8 mouse cellular contexts compared by ENCODE assay signal in the genomic region with DNA sequence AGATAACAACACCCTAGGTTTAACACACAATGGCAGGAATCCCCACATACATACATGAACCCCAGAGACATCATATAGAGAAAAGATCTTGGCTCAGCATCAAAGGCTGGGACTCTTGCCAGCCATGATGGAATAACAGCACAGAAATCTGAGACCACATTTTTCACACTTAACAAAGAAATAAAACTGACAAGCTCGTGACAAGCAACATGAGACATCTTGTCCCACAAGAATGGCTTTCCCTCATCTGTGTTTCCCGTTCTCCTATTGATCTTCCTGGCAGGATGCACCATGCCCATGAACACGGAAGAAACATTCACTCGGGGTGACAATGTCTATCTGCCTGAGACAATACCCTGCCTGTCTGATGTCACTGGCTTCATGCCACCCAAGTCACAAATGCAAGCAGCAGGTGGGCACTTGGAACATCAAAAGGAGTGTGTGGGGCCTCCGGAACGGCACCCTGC.
DNase-seq lines count a peak whose midpoint lies in the region; ATAC-seq and TF ChIP-seq lines count a peak whose summit lies in the region.

No protein-coding gene starts in this region.

- TF ChIP-seq CTCF in kidney, postnatal 0 days (IDR thresholded peaks at IDR 0.05; ENCODE audit: low read depth): no peak
- no peak for TF ChIP-seq CTCF in kidney, adult 2 months (conservative IDR thresholded peaks at IDR 0.05; ENCODE audit: insufficient read depth, insufficient read length, low read depth, low read length)
- TF ChIP-seq CTCF in cortical plate, adult 2 months (IDR thresholded peaks at IDR 0.05; ENCODE audit: extremely low read depth, insufficient read depth, low read length): no peak

- peaks cover 15% of the 10 kb centered on the region for H3K4me1 ChIP-seq in kidney, postnatal 0 days (replicated peaks; ENCODE audit: insufficient read depth, low read length)
- H3K4me1 ChIP-seq in kidney, adult 2 months (ENCODE audit: control insufficient read depth, insufficient read depth, low read length): no peaks in the 10 kb centered on the region
- H3K4me1 ChIP-seq in cortical plate, adult 2 months (ENCODE audit: control insufficient read depth, insufficient read depth, low read length): peaks cover 7% of the 10 kb centered on the region
- H3K4me1 ChIP-seq in hindbrain, embryonic 11.5 days (replicated peaks; ENCODE audit: control insufficient read depth, insufficient read depth, low read length): peaks cover 11% of the 10 kb centered on the region
- H3K4me1 ChIP-seq in midbrain, embryonic 15.5 days: peaks cover 34% of the 10 kb centered on the region

- WGBS in kidney, postnatal 0 days: 17% methylated on average over 6 of the region's 6 CpGs
- 65% methylated on average over 6 of the region's 6 CpGs for WGBS in kidney, adult 2 months
- 7% methylated on average over 6 of the region's 6 CpGs for WGBS in hindbrain, embryonic 11.5 days
- WGBS in midbrain, embryonic 15.5 days: 5% methylated on average over 6 of the region's 6 CpGs

- peak; percentile 76 for DNase-seq in kidney, postnatal 0 days (ENCODE audit: low spot score)
- DNase-seq in kidney, adult 2 months: no peak
- peak; percentile 42 for DNase-seq in hindbrain, embryonic 11.5 days (ENCODE audit: low spot score)
- no peak for DNase-seq in gastrocnemius, postnatal 14 days
- no peak for DNase-seq in thymus, postnatal 36 days

- no peak for ATAC-seq in kidney, postnatal 0 days (replicated peaks; ENCODE audit: low FRiP score, low read depth)
- ATAC-seq in hindbrain, embryonic 11.5 days (ENCODE audit: low FRiP score): no peak
- ATAC-seq in midbrain, embryonic 15.5 days (replicated peaks): peak; percentile 34; the same call in 1 of the 2 replicates
- no peak for ATAC-seq in frontal cortex, adult (ENCODE audit: low TSS enrichment)

- intact Hi-C loops in gastrocnemius, postnatal 14 days (cut with DNase I; ENCODE audit: low total_unique reads): no loop called here

- no peaks in the 10 kb centered on the region for H3K36me3 ChIP-seq in kidney, postnatal 0 days (ENCODE audit: insufficient read depth, low read length)
- H3K36me3 ChIP-seq in kidney, adult 2 months (ENCODE audit: control insufficient read depth, insufficient read depth, low read length): no peaks in the 10 kb centered on the region
- H3K36me3 ChIP-seq in hindbrain, embryonic 11.5 days (ENCODE audit: control insufficient read depth, insufficient read depth, low read length): no peaks in the 10 kb centered on the region
- no peaks in the 10 kb centered on the region for H3K36me3 ChIP-seq in midbrain, embryonic 15.5 days (replicated peaks)

- H3K9ac ChIP-seq in kidney, postnatal 0 days (ENCODE audit: low read depth, low read length): no peak overlapping the region
- no peak overlapping the region for H3K9ac ChIP-seq in hindbrain, embryonic 11.5 days (ENCODE audit: low read depth, low read length)
- no peak overlapping the region for H3K9ac ChIP-seq in midbrain, embryonic 15.5 days

- H3K9me3 ChIP-seq in kidney, postnatal 0 days (replicated peaks; ENCODE audit: low read length): no peaks in the 10 kb centered on the region
- H3K9me3 ChIP-seq in hindbrain, embryonic 11.5 days (ENCODE audit: control insufficient read depth, low read length): no peaks in the 10 kb centered on the region
- no peaks in the 10 kb centered on the region for H3K9me3 ChIP-seq in midbrain, embryonic 15.5 days

- H3K4me2 ChIP-seq in kidney, postnatal 0 days (ENCODE audit: low read length): no peak overlapping the region
- H3K4me2 ChIP-seq in hindbrain, embryonic 11.5 days (replicated peaks; ENCODE audit: low read depth, low read length): no peak overlapping the region
- peak overlapping the region; percentile 4; the same call in 1 of the 2 replicates for H3K4me2 ChIP-seq in midbrain, embryonic 15.5 days

- no peaks in the 10 kb centered on the region for H3K27me3 ChIP-seq in kidney, postnatal 0 days (ENCODE audit: insufficient read depth, low read length)
- no peaks in the 10 kb centered on the region for H3K27me3 ChIP-seq in kidney, adult 2 months (replicated peaks; ENCODE audit: control insufficient read depth, insufficient read depth, low read length)
- H3K27me3 ChIP-seq in hindbrain, embryonic 11.5 days (ENCODE audit: control insufficient read depth, insufficient read depth, low read length): no peaks in the 10 kb centered on the region
- H3K27me3 ChIP-seq in midbrain, embryonic 15.5 days (replicated peaks): no peaks in the 10 kb centered on the region

- no peak overlapping the region for H3K27ac ChIP-seq in kidney, postnatal 0 days
- no peak overlapping the region for H3K27ac ChIP-seq in kidney, adult 2 months (ENCODE audit: insufficient read depth, low read depth, low read length)
- H3K27ac ChIP-seq in cortical plate, adult 2 months (ENCODE audit: insufficient read depth, low read length): peak overlapping the region; percentile 27
- peak overlapping the region; percentile 81 for H3K27ac ChIP-seq in hindbrain, embryonic 11.5 days (ENCODE audit: low read depth, low read length)
- H3K27ac ChIP-seq in midbrain, embryonic 15.5 days: peak overlapping the region; percentile 82

- TF ChIP-seq POLR2A in kidney, adult 2 months (IDR thresholded peaks at IDR 0.05; ENCODE audit: low read depth, low read length): no peak
- TF ChIP-seq POLR2A in cortical plate, adult 2 months (IDR thresholded peaks at IDR 0.05; ENCODE audit: extremely low read depth, insufficient read depth, low read length): no peak

- H3K4me3 ChIP-seq in kidney, postnatal 0 days (replicated peaks; ENCODE audit: low read depth, low read length): no peak overlapping the region
- no peak overlapping the region for H3K4me3 ChIP-seq in kidney, adult 2 months (ENCODE audit: insufficient read depth, low read depth, low read length)
- no peak overlapping the region for H3K4me3 ChIP-seq in cortical plate, adult 2 months (ENCODE audit: insufficient read depth, low read length)
- H3K4me3 ChIP-seq in hindbrain, embryonic 11.5 days (ENCODE audit: low read depth, low read length): no peak overlapping the region
- no peak overlapping the region for H3K4me3 ChIP-seq in midbrain, embryonic 15.5 days

Comparison
In these comparisons a context has a peak if more than half of its experiments do, and no peak if none do; other contexts are left out.
1. DNase-seq: peak in kidney, postnatal 0 days (single experiment) and hindbrain, embryonic 11.5 days (single experiment); none in kidney, adult 2 months (single experiment), gastrocnemius, postnatal 14 days (single experiment) and thymus, postnatal 36 days (0 of 2).
2. H3K27ac ChIP-seq: peak in cortical plate, adult 2 months (single experiment), hindbrain, embryonic 11.5 days (single experiment) and midbrain, embryonic 15.5 days (single experiment); none in kidney, postnatal 0 days (single experiment) and kidney, adult 2 months (single experiment).